Mouse (Mus musculus): ENCODE measurements at regions not wholly inside any gene's neighbourhood (a gene's known extent, or its start where the extent isn't known, plus 50 kb on each side); places are given as distances from the start of the nearest gene placed in this dataset.
"Not testable (repeated sequence)": the region's sequence is repeated elsewhere in the genome, so short reads cannot be mapped to it uniquely, and the experiment has no call there.

- DNase-seq, result not testable (repeated sequence)
- intact Hi-C loops (cut with DNase I), result loop anchor here (2.0 kb wide), 1 partner anchor 291 kb away; no protein-coding TSS in a partner anchor
These were observed 115.9 kb upstream of the Cdk6 start for GRCm38 (mm10) chr5:3225358-3225757.

DNA sequence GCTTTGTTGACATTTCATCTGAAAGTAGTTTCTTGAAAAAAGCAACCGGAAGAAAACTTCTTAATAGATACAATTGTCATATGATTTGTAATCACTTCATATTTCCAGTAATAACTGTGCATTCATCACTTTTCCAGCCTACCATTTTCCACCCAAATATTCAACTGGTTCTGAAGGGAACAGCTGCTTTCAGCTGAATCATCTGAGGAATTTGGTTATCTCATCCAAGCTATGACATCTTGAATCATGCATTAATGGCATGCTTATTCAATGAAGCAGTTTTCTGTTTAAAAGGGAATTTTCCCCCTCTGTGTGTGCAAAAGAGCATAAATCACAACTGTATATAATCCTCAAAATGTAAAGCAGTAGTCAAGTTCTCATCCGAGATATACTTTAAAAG lies 97.2 kb upstream of the Cdk6 start:
- intact Hi-C loops (cut with DNase I), result not testable (repeated sequence)
- peak in 1 of 2 experiments; percentile 8 for DNase-seq

DNA sequence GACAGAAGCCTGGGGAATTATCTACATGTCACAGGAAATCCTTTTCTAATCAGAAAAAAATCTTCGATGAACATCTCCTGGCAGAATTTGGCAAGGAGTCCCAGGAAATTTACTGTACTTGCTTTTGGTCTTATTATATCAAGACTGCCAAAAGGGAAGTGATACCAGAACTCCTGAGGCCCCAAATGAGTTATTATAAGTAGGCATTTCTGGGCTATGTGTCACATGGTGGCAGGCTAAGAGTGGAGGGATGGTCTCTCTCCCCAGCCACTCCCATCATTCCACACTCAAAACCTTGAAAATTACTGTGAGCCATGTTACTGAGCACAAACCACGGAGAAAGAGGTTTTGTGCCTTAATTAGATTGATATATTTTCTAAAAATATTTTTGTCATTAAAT lies 94.0 kb upstream of the Cdk6 start:
- DNase-seq, result no peak
- intact Hi-C loops (cut with DNase I), result no loop called here

DNA sequence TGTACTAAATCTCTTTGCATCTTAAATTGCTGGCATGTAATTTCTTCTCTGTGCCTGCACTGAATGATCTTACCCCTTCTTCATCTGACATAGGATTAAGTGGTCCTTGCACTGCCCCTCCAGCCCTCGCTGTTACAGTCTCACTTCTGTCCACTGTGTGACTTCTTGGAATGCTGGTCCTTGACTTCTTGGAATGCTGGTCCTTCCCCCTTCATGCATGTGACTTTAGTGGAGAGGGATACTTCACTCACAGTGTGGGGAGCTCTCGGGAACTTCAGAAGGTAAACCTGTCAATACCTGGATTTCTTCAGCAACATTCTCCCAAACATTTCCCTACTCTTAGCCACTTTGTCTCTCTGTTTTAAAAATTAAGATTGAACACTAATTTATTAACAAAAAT lies 91.0 kb upstream of the Cdk6 start:
- DNase-seq, result no peak
- intact Hi-C loops (cut with DNase I), result no loop called here

DNA sequence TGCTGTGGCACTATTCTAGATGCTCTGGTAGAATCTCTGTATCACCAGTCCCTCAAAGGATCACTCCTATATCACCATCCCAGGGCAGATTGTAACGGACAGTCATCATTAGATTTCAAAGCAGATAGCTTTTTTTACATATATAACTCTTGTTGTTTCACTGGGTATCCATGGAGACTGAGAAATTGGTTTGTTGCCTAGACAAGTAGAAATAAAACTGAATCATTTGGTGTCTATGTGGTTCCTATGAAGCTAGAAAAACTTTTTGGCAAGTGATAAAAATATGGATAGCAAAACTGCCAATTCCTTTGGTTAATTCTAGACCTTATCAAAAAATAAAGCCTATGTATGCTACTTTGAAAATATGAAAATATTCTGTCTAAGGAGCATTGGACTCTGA lies 81.0 kb upstream of the Cdk6 start:
- intact Hi-C loops (cut with DNase I), result no loop called here
- no peak for DNase-seq

DNA sequence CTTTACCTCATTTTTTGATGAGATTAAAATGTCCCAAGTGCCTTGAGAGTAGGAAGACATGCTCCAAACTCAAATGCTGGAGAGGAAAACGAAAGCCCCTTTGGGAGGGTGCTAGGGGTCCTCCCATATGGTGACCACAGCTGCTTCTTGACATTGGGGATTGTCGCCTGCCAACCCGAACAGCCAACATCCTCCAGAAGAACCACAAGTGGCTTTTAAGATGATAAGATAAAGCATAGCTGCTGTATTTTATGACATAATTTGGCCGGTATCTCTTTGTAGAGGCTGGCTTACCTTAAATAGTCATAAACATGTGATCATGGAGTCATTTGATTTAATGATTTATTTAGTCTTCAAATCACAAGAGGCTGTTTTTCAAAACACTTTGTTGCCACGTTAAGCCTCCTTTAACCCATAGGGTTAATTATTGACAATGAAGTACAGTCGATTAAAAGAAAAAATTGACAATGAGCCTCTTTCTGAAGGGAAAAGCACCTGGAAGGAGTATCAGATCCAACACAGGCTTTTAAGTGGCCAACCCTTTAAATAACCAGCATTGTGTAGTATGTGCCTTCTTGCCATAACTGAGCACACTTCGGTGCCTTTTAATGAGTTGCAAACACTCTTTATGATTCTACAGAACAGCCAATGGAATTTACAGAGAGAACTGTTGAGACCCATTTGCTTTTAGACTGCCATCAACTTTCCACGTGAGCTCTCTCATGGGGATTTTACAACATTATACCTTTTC lies 76.1 kb upstream of the Cdk6 start:
- DNase-seq; intact Hi-C loops (cut with DNase I): not testable (repeated sequence)

- DNase-seq, result no peak
- intact Hi-C loops (cut with DNase I), result no loop called here
These were observed 74.3 kb upstream of the Cdk6 start for GRCm38 (mm10) chr5:3267021-3267420.

GRCm38 (mm10) chr5:3269760-3270159 lies 71.5 kb upstream of the Cdk6 start:
- intact Hi-C loops (cut with DNase I), result no loop called here

GRCm38 (mm10) chr5:3273140-3273539 lies 68.1 kb upstream of the Cdk6 start:
- intact Hi-C loops (cut with DNase I); DNase-seq: not testable (repeated sequence)

More at GRCm38 (mm10) chr5:3269760-3270159, 71.5 kb upstream of the Cdk6 start:
- no peak for DNase-seq

DNA sequence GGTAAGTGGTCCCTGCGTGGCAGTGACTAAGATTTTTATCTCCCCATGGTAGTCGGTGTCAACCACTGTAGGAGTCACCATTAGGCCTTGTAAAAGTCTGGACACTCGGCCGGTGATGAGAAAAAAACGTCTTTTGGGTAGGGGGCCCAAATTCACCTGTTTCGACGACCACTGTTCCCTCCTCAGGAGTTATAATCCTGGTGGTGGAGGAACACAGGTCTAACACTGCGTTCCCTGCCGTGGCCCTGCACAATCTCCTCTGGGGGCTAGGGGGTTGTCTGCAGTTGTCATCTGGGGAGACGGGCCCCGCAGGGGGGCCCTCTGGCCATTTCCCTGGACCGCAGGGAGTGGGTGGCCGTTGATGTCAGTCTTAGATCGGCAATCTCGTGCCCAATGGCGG lies 64.0 kb upstream of the Cdk6 start:
- DNase-seq; intact Hi-C loops (cut with DNase I): not testable (repeated sequence)

GRCm38 (mm10) chr5:3278956-3279355 lies 62.3 kb upstream of the Cdk6 start:
- intact Hi-C loops (cut with DNase I); DNase-seq: not testable (repeated sequence)

DNA sequence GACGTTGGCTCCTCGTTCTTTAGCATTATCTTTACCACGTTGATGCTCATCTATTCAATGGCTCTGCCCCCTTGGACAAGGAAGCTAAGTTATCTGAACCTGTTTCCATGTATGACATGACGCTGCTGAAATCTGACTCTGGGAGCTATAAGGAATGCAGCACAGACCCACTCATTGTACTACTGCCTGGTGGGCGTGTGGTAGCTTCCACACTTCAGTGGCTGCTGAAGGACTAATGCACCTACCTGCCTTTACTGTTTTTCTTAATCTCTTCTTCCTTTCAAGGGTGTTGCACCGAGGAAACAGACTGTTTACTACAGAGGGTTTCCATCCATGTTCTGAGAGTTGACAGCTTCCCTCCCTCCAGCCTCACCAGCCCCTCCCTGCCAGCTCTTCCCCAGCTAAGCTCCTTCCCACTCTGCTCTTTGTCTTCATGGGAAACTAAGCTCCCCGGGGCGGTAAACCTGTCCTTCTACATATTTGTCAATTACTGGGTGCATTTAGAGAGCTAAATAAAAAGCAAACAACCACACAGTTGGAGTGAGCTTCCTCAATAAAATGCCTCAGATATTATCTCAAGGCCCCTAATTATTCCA lies 59.3 kb upstream of the Cdk6 start:
- intact Hi-C loops (cut with DNase I); DNase-seq: not testable (repeated sequence)

DNA sequence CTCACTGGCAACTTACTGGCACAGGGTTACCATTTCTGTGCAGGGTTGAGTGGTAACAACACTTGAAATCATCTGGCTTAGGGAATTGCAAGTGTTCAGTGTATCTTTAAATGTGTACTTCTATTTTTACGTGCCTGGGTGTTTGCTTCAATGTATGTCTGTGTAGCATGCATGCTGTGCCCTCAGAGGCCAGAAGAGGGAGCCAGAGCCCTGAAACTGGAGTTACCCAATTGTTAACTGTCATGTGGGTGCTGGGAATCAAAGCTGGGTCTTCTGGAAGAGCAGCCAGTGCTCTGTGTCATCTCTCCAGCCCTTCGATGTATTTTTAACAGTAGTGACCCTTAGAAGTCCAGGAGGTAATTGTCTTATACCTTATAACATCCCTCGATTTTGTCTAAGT lies 58.2 kb upstream of the Cdk6 start:
- no peak for DNase-seq
- intact Hi-C loops (cut with DNase I), result no loop called here

DNA sequence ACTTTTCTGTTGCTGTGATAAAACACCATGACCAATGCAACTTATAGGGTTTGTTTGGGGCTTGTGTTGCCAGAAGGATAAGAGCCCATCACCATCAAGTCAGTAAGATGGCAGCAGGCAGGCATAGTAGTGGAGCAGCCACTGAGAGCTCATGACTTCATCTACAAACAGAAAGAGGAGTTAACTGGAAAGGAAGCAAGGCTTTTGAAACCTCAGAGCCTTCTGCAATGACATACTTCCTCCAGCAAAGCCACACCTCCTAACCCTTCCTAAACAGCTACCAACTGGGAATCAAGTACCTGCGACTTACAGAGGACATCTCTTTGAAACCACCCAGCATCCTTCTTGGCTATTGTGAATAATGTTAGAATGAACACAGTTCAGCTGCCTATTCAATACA lies 57.0 kb upstream of the Cdk6 start:
- intact Hi-C loops (cut with DNase I); DNase-seq: not testable (repeated sequence)

DNA sequence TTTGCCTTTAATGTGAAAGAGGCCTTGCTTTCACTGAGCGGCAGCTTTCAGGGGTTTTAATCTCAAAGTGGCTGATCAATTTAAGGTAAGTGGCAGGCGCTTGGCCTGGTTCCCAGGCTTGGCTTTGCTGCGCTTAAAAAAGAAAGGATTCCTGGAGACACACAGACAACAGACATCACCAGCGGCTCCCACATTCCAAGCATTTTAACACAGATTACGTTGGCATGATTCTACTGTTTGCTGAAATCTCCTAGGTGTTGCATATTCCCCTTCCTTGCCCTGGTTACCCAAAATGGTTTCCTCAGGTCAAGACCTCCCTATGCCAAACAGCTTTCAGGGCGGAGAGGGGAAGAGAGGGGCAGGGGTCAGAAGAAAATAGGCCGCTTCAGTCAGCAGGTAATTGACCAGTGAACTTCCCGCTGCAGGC lies 51.3 kb upstream of the Cdk6 start:
- peak; percentile 62 to 65 for DNase-seq
- intact Hi-C loops (cut with DNase I), result not testable (repeated sequence)
